Mouse (Mus musculus) testis, postnatal 10 days (tissue): ENCODE measurements around the gene Npc2.

Source experiments
- DNase-seq: peaks from one replicate; pipeline ENCODE4 v3.0.0; 2021; ENCODE audit warnings: low spot score

The Npc2 gene

GRCm38 (mm10) chr12:84727434-84727833, 45.5 kb downstream of the Npc2 start:
- no peak for DNase-seq

GRCm38 (mm10) chr12:84726986-84727385, 46.0 kb downstream of the Npc2 start:
- no peak for DNase-seq

- no peak for DNase-seq
Measured at GRCm38 (mm10) chr12:84726391-84726790, 46.6 kb downstream of the Npc2 start.

- no peak for DNase-seq
Measured at GRCm38 (mm10) chr12:84718462-84719244, 54.3 kb downstream of the Npc2 start.

- DNase-seq: no peak
Measured at GRCm38 (mm10) chr12:84714578-84714977, 58.4 kb downstream of the Npc2 start.

- peak; percentile 61 for DNase-seq
Measured at GRCm38 (mm10) chr12:84709842-84710439, 63.0 kb downstream of the Npc2 start.

GRCm38 (mm10) chr12:84707804-84708203, 65.1 kb downstream of the Npc2 start:
- no peak for DNase-seq

- no peak for DNase-seq
Measured at GRCm38 (mm10) chr12:84706886-84707285, 66.1 kb downstream of the Npc2 start.
